Mouse (Mus musculus): ENCODE data around the gene Slc7a6os. TPM values are rescaled to one million over a fixed set of nuclear protein-coding genes. Genes with fewer than 3 reads are reported as not detected.

Gene Slc7a6os
- 86.3 TPM for polyA plus RNA-seq (2017; shearing (Covaris generic))

DNA sequence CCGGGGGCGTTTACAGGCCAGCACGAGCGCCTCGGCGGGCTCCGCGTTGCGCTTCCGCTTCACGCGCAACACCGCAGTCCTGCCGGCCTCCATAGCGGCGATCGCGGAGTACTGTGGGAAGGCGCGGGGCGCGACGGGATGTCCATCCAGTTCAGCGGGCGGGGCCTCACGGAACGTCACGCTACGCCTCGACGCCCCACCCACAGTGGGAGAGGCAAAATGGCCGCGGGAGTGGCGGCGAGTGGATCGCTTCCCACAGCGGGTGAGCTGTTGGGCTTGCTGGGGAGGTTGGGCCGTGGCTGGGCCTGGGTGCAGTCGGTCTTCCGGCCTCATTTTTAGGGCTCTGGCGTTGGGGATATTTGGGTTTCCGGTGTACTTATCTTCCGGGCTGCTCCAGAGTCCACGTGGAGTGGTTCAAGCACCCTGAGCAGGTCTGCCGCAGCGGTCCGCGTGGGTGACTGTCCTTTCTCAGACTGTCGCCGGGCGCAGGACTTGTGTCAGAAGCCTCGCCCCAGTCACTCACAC lies at the start of gene Slc7a6os, which contains the start of gene Prmt7:
Gene Slc7a6os, minus strand, starts transcription at position 115 of the 525 bp plus-strand sequence.
Gene Prmt7, plus strand, starts transcription at position 116 of the 525 bp plus-strand sequence.

DNA sequence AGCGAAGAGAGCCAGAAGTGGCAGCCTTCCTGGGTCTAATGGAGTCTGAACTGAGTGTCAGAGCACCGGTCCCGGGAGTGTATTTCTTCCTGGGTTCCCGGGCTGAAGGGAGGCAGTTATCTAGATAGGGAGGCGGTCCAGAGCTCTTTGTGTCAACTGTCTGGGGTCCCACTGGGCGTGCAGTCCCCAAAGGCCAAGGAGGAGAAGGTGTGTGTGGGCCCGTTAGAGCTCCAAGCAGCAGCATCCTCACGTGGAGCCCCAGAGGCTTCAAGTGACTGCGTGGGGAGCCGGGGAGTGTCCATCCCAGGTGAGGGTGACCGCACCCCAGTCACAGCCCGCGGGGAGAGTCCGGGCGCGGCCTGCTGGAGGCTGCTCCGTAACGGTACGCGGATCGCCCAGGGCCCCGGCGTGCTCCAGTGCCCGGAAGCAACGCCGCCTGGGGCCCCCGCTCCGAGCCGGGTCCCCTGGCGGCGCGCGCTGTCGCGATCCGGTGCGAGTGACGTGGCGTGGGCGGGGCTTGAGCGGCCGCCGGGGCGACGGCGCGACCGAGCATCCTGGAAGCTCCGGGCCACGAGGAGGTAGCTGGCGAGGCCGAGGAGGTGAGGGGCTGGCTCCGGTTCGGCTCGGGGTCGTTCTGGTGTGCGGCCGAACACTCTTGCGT lies 42.2 kb downstream of the Slc7a6os start, which contains the start of gene Slc7a6:
Gene Slc7a6, plus strand, starts transcription at position 502 of the 661 bp plus-strand sequence.

Other genes with a start within 250 kb of the Slc7a6os start
- gene Slc12a4, start 244.8 kb downstream of the Slc7a6os start, polyA plus RNA-seq (2017; shearing (Covaris generic)), result 17.0 TPM
- gene Dpep3, start 231.5 kb downstream of the Slc7a6os start, polyA plus RNA-seq (2017; shearing (Covaris generic)), result not detected
- gene Dus2, start 219.6 kb downstream of the Slc7a6os start, polyA plus RNA-seq (2017; shearing (Covaris generic)), result 12.0 TPM
- not detected for gene Dpep2nb, start 205.0 kb downstream of the Slc7a6os start, polyA plus RNA-seq (2017; shearing (Covaris generic))
- gene Ddx28, start 199.1 kb downstream of the Slc7a6os start, polyA plus RNA-seq (2017; shearing (Covaris generic)), result 3.8 TPM
- gene Nfatc3, start 152.1 kb downstream of the Slc7a6os start, polyA plus RNA-seq (2017; shearing (Covaris generic)), result 142 TPM
- gene Esrp2, start 74.0 kb downstream of the Slc7a6os start, polyA plus RNA-seq (2017; shearing (Covaris generic)), result 1.1 TPM
- 2.6 TPM for gene Pla2g15, start 60.5 kb downstream of the Slc7a6os start, polyA plus RNA-seq (2017; shearing (Covaris generic))
- 46.4 TPM for gene Slc7a6, start 42.1 kb downstream of the Slc7a6os start, polyA plus RNA-seq (2017; shearing (Covaris generic))
- gene Prmt7, start within 50 bp of the Slc7a6os start, polyA plus RNA-seq (2017; shearing (Covaris generic)), result 48.1 TPM
- not detected for gene Smpd3, start 127.1 kb upstream of the Slc7a6os start, polyA plus RNA-seq (2017; shearing (Covaris generic))
- 3.9 TPM for gene Zfp90, start 204.4 kb upstream of the Slc7a6os start, polyA plus RNA-seq (2017; shearing (Covaris generic))